Mouse (Mus musculus) heart, adult 11 months (tissue): Measurements from ENCODE around the gene Lrig3.

Experiments used
- DNase-seq: peaks from one replicate; pipeline ENCODE4 v3.0.0; 2022

Lrig3 gene

DNA sequence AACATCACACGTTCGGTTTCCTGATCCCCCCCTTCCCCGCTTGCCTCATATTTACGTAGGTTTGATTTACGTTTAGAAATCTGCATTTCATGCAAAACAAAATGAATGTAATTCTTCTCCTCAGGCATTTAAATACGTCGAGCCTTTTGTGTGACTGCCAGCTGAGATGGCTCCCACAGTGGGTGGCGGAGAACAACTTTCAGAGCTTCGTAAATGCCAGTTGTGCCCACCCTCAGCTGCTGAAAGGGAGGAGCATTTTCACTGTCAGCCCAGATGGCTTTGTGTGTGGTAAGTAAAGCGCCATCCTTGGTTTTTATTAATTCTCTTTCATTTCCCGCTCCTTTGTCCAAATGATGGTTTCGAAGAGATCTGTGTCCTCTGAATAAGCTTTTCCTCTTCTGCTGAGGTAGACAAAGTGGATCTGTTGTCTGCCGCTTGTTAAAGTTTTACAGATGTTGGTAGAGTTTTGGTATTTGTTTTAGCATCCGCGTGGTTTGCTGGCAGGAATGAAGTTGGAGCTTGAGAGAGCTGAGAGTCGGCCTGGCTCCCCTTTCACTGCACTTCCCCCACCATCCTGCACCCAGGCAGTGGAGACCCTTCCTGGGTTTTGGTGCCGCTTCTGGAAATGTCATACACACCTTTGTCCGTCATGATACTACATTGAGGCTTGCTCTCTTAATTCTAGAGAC is 37.0 kb downstream of the Lrig3 start:
- DNase-seq: peak; percentile 78

DNA sequence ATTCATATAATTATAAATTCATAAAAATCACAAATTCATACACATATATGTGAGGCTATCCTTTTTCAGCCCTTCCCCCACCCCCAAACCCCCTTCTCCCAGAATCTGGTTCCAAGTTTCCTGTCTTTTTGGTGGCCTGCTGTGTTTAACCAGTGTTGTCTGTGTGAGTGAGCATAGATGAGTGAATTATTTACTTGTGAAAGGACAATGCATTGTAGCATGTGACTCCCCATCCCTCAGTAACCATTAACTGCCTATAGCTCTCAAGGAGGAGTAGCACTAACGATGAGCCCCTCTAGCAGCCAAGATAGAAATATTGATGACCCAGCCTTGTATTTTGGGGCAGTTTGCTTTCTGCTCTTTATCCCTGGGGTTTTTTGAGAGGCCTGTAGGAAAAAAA is 37.9 kb downstream of the Lrig3 start:
- DNase-seq: no peak

DNA sequence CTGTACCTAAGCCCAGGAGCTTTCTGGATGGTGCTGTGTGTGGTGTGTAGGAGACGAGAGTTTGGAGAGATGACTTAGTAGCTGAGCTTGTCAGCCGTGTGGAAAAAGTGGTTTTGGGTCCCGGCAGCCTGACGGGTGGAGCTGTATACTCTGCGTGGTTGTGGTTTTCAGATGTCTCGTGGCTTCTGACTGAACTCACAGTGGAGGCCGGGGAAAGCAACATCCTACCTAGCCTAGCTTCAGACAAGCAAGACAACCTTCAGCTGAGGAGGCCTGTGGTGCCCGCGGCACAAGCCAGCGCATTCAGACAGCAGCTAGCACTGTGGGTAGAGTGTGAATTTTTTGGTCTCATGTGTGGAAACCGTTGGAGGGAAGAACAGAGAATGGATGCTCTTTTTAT is 47.7 kb downstream of the Lrig3 start:
- peak; percentile 78 for DNase-seq

DNA sequence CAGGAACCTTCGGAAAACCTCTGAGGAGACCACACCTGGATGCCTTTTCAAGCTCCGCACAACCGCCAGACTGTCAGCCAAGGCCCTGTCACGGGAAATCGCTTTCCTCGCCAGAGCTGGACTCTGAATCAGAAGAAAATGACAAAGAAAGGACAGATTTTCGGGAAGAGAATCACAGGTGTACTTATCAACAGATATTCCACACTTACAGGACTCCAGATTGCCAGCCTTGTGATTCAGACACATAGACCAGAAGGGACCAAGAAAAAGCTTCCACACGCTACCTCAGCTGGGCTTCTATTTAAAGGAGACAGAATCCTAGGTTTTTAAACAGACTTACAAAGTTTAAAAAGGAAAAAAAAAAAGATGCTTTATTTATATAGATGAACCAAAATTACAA is 48.7 kb downstream of the Lrig3 start:
- DNase-seq: peak; percentile 56

DNA sequence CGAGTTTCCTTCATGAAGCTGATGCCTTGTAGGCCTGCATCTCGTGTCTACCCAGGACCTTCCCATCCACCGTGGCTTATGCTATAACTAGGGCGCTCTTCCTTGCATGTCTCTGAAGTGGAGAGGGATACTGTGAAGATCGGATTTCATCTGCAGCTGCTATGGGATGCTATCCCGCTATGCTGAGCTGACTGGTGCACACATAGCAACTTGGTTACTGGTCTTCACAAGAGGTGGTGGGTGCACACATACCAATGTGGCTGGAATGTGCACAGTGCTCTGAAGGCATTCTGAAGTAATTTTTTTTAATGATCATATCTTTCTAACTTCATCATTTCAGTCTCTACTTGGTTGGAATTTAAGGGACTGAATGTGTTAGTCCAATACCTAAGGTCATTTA is 49.7 kb downstream of the Lrig3 start:
- peak; percentile 60 for DNase-seq

DNA sequence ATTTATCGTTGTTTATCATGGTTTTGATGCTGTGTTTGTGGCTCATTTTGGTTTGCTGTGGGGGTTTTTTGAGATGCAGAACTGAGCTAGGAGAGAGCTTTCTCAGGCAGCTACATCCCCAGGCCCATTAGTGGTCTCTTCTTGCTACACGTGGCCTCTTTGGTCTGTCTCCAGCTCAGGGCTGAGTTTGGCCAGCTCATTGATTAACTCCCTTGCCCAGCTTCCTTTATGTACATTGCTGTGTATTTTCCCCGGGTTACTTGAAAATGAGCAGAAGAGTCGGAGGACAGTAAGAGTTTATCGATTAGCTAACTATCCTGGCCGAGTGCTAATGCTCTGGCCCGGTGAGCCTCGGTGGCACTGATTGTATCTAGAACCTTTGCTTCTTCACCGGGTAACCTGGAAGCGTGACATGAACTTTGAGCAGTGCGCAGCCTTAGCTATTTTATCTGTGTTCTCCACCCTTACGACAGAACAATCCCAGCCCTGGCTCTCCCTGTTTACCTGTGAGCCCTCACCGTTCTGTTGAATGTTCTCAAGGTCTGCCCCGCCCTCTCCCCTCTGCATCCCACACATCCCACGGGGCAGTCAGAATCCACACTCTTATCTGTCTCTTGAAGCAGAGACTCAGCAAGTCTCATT is 53.5 kb downstream of the Lrig3 start:
- DNase-seq: peak; percentile 58

DNA sequence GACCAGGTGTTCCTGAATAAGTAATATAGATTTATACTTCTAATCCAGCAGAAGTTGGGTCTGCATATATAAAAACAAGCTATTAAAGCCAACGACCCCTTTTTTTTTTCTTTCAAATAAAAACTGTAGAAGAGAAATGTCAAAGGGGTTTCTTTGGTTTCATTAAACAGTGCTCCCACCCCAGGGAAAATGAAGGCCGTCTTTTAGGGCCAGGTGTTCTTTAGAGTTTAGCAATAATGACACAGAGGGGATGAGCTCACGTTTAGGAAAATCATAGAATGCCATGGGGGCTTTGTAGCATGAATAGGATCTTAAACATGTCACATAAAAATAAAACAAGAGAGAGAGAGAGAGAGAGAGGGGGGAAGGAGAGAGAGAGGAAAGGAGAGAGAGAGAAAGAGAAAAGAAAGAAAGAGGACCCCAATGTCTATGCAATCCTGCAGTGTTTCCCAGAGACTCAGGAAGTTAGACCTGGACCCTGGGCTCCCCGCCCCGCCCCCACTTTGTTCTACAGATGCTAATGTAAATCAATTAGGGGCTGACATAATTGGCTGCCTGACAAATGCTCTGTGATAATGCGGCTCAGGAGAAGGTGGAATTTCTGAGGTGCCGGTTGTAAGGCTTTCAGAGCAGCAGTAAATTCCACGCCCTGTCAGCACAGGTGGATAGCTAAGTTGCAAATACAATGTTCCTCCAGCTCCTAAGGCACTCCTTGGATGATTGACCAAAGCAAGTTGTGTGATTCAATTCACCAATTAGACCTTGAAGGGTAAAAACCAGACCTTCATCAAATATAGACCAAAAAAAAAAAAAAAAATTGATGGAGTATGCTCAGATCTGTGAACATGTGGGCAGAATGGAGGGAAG is 62.8 kb downstream of the Lrig3 start:
- peak; percentile 57 for DNase-seq

DNA sequence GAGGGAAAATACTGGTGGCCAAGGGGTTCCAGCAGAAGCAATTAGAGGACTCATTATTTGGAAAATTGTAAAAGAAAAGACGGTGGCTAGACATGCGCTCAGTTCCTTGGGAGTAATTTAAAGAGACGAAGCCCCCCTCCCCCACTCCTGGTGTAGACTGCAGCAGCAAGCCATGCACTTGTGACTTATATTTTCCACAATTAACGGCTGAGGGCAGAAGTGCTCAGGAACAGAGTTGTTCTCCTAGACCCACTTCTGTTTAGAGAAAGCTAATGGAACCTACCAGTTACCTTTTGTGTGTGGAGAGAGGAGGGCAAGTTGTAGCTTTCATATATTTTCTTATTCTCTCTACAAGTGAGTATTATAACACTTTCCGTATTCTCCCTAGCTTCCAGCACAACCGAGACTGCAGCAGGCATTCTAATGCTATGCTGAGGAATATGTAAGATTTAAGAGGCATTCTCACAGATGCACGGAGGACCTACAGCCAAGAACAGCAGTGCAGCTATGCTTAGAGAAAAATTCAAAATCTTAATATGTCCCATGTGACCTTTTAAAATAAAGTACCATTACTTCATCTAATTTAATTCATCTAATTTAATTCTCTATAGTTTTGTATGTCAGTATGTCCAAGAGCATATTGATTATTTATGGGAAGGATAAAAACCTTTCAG is 63.6 kb downstream of the Lrig3 start:
- DNase-seq: peak; percentile 27

DNA sequence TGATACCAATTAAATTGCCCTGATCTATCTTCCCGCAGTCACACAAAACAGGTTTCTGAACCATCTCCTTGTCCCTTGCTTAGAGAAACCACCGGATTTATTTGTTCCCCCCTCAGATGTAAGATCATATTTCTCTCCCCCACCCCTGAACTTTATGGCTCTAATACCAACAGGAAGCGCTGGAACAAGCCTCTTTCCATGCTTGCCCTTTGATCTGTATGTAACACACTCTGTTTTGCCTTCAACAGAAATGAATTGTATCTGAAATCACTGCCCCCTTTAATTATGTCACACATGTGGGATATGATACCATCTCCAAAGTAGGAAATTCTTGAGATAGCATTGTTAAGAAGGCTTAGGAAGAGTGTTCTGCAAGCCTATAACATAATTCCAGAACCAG is 90.9 kb downstream of the Lrig3 start:
- DNase-seq: no peak

DNA sequence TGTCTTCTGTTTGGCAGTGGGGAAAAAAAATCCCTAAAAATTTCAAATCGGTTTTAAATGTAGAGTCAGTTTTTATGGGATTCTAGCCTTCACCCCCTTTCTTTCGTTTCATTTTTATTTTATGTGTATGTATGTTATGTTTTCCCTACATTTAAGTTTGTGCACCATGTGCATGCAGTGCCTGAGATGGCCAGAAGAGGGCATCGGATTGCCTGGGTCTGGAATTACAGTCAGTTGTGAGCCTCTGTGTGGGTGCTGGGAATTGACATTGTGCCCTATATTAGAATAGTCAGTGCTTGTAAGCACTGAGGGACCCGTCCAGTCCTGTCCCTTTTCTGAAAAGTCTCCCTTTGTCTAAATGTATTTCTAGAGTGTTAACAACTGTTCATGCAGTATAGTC is 96.8 kb downstream of the Lrig3 start:
- peak; percentile 9 for DNase-seq
